Mouse (Mus musculus) cerebellum, adult 11-12 months (tissue): ENCODE measurements around the gene Dscaml1.

Experiments used
- DNase-seq: peaks from one replicate; pipeline ENCODE4 v3.0.0; 2022

The Dscaml1 gene

DNA sequence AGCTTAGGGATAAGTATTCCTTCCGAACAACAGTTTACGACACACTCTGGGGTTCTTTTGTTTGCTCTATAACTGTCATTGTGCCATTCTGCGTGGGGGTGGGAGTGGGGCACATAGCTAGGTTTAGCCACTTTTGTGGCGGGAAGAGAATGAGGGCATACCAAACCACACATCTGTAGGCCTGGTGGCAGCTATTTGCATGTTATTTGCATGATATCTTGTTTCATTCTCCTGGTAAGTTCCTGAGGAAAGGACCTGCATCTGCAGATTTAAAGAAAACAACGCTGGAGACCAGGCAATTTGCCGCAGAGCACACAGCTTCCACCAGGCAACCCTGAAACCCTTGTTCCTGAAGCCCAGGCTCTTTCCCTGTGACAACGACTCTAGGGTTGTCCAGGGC, 30.8 kb downstream of the Dscaml1 start:
- DNase-seq, result no peak

- peak; percentile 46 for DNase-seq
Observed at GRCm38 (mm10) chr9:45458363-45458762, 31.9 kb downstream of the Dscaml1 start.

DNA sequence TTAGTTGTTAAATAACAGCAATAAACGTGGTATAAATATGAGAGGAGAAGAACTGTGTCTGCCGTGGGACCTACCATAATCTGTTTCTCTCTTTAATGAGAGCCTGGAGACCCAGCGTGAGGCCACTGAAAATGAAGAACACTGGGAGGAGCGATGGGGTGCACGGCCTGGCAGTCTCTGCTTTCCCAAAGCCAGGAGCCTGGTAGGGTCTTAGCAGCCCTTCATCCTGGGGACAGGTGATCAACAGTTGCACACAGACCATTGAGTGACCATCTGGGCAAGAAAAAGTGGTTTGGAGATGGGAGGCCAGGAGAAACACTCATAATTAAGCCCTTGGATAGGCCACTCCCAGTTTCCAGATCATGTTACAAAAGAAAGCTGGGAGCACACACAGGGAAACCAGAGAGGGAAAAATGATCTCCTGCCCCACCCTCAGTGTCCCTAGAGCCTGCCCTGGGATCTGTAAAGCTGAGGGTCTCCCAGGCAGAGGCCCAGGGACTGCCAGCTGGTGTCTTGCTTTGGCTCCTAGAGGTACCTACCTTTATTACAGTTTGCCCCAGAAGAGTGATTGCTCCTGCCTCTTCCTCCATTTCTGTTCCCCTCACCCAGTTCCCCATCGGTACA, 39.1 kb downstream of the Dscaml1 start:
- DNase-seq, result no peak

DNA sequence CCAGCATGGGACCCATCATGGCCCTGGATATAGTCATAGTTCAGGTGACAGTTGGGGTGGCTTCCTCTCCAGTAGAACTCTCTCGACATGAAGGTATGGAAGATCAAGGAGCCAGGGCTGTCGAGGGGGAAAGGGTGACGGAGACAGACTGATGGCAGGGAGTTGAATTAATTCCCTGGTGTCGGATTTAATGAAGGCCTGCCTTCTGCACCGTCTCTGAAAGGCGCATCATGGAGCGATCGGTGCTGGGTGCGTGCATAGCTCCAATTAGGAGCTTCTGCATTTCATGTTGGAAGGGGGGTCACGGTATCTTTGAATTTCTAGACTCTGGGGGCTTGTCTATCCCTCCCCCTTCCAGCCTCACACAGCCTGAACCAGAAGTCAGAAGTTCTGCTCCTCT, 41.8 kb downstream of the Dscaml1 start:
- no peak for DNase-seq

GRCm38 (mm10) chr9:45470746-45471471, 44.5 kb downstream of the Dscaml1 start:
- no peak for DNase-seq

GRCm38 (mm10) chr9:45471691-45472090, 45.3 kb downstream of the Dscaml1 start:
- no peak for DNase-seq

GRCm38 (mm10) chr9:45474874-45475273, 48.4 kb downstream of the Dscaml1 start:
- no peak for DNase-seq

DNA sequence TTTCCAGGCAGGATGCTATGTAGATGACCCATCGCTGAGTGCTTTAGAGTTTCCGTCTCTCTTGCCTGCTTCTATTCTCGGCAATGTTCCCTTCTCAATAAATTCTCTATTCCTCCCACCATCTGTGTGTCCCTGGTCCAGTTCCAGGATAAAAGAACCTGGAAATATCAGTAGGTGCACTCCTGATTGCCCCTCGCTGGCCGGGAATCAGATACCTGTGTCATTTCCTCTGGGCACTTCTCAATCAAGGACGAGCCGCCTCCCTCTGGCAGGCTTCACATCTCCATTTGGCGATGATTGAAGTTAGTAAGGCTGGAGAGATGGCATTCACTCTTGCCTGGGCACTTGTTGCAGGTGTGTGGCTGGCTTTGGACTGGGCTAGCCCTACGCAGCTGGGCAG, 54.5 kb downstream of the Dscaml1 start:
- DNase-seq, result peak; percentile 53

GRCm38 (mm10) chr9:45486665-45487074, 60.2 kb downstream of the Dscaml1 start:
- no peak for DNase-seq

DNA sequence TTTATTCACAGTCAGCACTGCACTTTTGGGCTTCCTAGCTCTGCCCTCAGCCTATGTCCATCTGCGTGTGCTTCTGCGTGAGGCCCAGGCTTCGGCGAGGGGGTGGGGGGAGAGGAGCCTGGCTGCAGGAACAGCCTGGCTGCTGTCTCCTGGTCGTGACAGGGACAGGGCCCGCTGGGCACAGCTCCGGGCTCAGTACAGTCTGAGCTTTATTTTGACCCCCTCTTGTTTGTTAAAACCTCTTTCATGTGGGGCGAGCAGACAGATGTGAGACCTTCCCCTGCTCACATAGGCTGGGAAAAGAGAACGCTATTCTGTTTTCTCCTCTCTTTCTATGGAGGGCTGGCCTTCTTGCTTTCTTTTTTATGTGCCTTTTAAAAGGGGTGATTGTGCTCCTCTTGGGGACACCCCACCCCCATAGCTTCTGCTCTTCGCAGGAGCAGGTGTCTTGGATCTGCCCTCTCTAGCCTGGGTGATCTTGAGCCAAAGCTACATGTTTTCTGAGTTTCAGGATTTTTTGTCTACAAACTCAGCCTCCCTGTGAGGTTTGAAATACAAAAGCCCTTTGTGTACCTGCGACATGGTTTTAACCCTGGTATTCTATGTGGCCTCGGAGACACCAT, 60.9 kb downstream of the Dscaml1 start:
- DNase-seq, result peak; percentile 46

DNA sequence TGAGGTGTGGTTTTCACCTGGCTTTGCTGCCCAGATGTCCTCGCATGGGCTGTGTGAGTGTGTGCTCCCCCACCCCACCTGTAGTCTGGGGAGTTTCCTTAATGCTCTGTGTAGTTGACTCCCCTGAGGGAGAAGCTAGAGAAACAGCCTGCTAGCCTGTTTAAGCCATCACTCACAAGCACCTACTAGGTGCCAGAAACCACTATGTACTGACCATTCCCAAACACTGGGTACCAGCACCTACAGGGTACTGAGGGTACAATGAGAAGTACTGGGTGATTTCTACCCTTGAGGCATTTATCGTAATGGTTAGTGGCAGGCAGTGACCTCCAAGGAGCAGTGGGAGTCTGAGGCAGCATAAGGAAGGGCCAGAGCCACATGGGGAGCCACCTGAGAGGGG, 64.5 kb downstream of the Dscaml1 start:
- no peak for DNase-seq

DNA sequence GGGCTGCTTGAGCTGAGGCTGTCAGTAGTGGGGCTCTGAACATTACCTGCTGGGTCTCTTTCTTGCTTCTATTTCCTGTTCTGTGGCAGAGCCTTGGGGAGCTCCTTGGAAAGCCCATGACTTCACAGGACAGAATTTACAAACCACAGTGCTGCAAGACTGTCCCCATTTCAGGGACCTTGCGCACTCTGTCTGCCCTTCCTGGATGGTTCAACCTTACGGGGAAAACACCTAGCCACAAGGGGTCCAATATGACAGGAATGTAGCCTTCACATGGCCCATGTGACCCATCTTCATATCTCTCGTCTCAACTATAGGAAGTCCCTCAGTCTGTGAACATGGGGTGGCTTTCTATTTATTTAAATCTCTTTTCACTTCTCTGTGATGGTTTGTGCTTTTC, 68.5 kb downstream of the Dscaml1 start:
- no peak for DNase-seq

DNA sequence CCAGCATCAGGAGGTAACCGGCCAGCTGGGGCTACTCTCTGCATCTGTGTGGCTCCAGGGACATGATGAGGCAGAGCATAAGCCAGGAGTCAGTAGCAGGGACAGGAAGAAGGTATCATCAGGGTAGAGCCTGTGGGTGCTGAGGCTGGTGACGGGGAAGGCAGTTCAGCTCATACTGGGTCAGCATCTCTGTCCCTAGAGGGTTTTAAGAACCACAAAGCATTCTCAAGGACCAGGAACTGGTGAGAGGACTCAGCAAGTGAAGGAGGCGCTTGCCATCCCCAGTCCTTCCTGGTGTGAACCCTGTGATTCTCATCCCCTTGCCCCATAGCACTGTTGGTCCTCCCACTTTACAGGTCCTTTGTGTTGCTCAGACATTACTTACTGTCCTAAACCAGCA, 69.9 kb downstream of the Dscaml1 start:
- DNase-seq, result no peak

- no peak for DNase-seq
Observed at GRCm38 (mm10) chr9:45496944-45497343, 70.5 kb downstream of the Dscaml1 start.

DNA sequence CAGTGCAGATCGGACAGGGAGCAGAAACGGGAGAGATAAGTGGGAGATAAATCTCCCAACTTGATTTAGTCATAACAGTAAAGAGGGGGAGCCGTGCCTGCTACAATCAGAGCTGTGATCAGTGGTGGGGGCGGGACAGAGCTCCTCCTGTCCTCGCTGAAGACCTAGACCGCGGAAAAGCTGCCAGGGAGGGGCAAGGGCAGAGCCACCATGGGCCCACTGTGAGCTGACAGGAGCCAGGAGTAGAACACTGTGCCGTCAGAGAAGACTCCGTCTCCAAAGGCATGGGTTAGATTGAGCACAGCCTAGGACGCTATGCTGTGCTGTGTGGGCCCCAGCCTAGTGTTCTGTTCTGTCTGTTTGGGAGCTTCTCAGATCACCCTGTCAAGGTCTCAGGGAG, 72.8 kb downstream of the Dscaml1 start:
- no peak for DNase-seq

GRCm38 (mm10) chr9:45500071-45500595, 73.7 kb downstream of the Dscaml1 start:
- DNase-seq, result no peak

- DNase-seq, result no peak
Observed at GRCm38 (mm10) chr9:45501295-45501927, 75.0 kb downstream of the Dscaml1 start.

GRCm38 (mm10) chr9:45501963-45502641, 75.7 kb downstream of the Dscaml1 start:
- no peak for DNase-seq

GRCm38 (mm10) chr9:45504977-45505376, 78.5 kb downstream of the Dscaml1 start:
- no peak for DNase-seq

GRCm38 (mm10) chr9:45505487-45505939, 79.1 kb downstream of the Dscaml1 start:
- DNase-seq, result no peak

DNA sequence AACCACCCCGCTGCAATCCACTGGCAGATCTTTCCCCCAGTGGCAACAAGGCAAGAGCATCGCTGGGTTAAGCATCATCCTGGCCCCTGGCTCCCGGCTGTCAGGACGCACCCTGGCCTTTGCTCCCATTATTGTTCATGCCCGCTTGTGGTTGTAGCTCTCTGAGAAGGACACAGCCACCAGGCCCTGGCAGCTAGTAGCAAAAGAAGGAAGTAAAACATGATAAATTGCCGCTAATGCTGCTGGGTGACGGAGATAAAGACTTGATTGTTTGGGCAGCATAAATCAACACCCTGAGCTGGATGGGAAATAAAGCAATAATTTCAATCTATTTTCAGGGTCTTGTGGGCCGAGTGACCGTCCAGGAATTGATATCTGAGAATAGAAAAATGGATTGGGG, 81.1 kb downstream of the Dscaml1 start:
- DNase-seq, result no peak

DNA sequence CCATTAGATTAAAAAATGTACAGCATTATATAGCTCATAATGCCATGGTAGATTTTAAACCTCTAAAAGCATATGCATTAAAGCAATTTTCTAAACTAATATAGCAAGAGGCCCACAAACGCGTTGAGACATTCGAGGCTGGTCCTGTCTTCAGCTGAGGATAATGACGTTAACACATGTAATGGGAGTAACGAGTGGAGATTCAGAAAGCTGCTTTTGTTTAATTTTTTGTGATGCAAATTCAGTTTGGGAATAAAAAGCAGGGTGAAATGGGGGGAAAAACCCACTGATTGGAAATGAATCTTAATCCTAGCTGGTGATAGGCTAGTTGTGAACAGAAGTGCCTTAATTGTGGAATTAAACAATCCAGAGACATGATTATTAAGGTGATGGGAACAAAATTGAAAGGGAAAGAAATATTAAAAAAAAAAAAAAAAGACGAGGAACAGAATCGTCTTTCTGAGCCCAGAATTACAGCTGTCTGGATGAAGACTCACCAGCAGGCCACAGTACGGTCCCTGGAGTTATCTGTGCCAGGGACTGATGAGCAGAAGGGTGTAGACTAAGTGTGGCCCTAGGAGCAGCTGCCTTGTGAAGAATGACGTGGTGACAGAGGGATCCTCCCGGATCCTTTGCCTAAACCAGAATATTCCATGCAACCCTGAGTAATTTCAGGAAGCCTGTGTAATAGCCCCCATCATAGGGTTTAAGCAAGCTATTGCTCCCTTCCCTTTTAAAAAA, 84.5 kb downstream of the Dscaml1 start:
- DNase-seq, result no peak
